Mouse (Mus musculus) ES-E14 (cell line): ENCODE data around the gene Plcb3.

Source experiments
- CHD2 ChIP-seq: IDR thresholded peaks from 2 replicates; pipeline ENCODE4 v1.6.1; 2014; ENCODE audit warnings: mild to moderate bottlenecking, low read depth, low read length, inconsistent platforms
- ZC3H11A ChIP-seq: IDR thresholded peaks from 2 replicates; pipeline ENCODE4 v1.6.1; 2012; ENCODE audit warnings: low read depth, mild to moderate bottlenecking, inconsistent platforms, low read length, borderline replicate concordance
- ZNF384 ChIP-seq: IDR thresholded peaks from 2 replicates; pipeline ENCODE4 v1.6.1; 2012; ENCODE audit warnings: low read depth, low read length, inconsistent platforms

- TF ChIP-seq CHD2, result no peak
- no peak for TF ChIP-seq ZC3H11A
- no peak for TF ChIP-seq ZNF384
These were observed 9.9 kb upstream of the Plcb3 start for GRCm38 (mm10) chr19:6985951-6986708.
